Mouse (Mus musculus): ENCODE results near the gene Srcap. TPM values are rescaled to one million over a fixed set of nuclear protein-coding genes. Genes with fewer than 3 reads are reported as not detected.
"Not testable (repeated sequence)": the region's sequence is repeated elsewhere in the genome, so short reads cannot be mapped to it uniquely, and the experiment has no call there.

Srcap gene
- polyA plus RNA-seq, 1 experiment from 2014 or later = 22.8 TPM

DNA sequence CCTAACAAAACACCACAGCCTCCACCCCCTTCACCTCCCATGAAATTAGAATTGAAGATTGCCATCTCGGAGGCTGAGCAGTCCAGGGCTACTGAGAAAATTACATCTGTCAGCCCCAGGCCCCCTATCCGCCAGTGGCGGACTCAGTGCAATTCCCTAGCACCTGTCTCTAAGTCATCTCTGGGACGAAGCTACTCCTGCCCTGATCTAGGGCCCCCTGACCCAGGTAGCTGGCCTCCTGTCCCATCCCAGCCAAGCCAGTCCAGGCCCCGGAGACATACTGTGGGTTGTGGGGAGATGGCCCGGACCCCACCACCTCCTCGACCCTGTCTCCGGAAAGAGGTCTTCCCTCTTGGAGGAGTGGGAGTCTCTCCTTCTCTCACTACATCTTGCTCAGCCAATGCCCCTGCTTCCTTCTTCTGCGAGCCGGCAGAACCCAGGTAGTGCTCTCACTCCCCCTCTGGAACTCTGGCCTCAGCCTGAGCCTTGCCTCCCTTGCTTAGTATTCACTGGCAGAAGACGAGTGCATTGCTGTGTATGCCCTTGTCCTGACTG, 36.5 kb upstream of the Srcap start:
- ATAC-seq (no peak), DNase-seq (ENCODE audit: low read depth, low spot score) (no peak)
- ChIA-PET POLR2A (no interaction called here), CTCF (no interaction called here)
- H3K27me3 ChIP-seq = no peaks in the 10 kb centered on the region
- no peak for TF ChIP-seq CTCF (IDR thresholded peaks at IDR 0.05)
- in situ Hi-C loops (cut with MboI; ENCODE audit: low pct_unique_long_range_greater_than_20kb) = no loop called here

- DNase-seq (ENCODE audit: low read depth, low spot score) = no peak
- no peak for TF ChIP-seq CTCF (IDR thresholded peaks at IDR 0.05)
- ATAC-seq = no peak
- H3K27me3 ChIP-seq = no peaks in the 10 kb centered on the region
- POLR2A ChIA-PET = interaction anchor here (1.3 to 2.7 kb wide), 3 partner anchors 28 to 133 kb away, joined by 3 to 12 read pairs (median 9); partner anchors contain the start of genes Srcap and Zfp689
- in situ Hi-C loops (cut with MboI; ENCODE audit: low pct_unique_long_range_greater_than_20kb) = no loop called here
- CTCF ChIA-PET = no interaction called here
Observed at GRCm38 (mm10) chr7:127476336-127476735, 35.4 kb upstream of the Srcap start.

DNA sequence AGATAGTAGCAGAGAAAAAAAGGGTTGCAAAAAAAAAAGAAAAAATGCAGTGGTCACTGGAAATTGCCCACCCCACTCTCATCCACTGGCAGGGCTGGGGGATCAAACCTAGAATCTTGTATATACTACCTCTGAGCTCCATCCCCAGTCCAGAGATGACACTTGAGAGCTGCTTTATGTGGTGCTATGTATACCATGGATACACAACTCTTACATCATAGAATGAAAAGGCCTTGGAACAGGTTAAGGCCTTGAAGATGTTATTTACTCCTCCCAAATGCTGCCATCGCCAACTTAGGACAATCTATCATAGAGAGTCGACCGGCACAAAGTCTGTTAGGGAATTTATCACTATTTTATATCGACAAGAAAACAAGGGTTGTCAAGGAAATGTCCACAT, 34.9 kb upstream of the Srcap start:
- H3K27me3 ChIP-seq = no peaks in the 10 kb centered on the region
- CTCF ChIA-PET = no interaction called here
- in situ Hi-C loops (cut with MboI; ENCODE audit: low pct_unique_long_range_greater_than_20kb) = no loop called here
- POLR2A ChIA-PET = interaction anchor here (0.7 to 2.7 kb wide), 5 partner anchors 14 to 133 kb away, joined by 3 to 12 read pairs (median 3); partner anchors contain the start of genes Srcap and Zfp689
- no peak for TF ChIP-seq CTCF (IDR thresholded peaks at IDR 0.05)
- DNase-seq (ENCODE audit: low read depth, low spot score) (no peak), ATAC-seq (no peak)

GRCm38 (mm10) chr7:127477687-127478634, 33.8 kb upstream of the Srcap start:
- H3K27me3 ChIP-seq = no peaks in the 10 kb centered on the region
- CTCF ChIA-PET = no interaction called here
- no peak for TF ChIP-seq CTCF (IDR thresholded peaks at IDR 0.05)
- ATAC-seq (peak; percentile 86), DNase-seq (ENCODE audit: low read depth, low spot score) (peak; percentile 99)
- POLR2A ChIA-PET = interaction anchor here (0.6 to 2.7 kb wide), 8 partner anchors 10 to 132 kb away, joined by 3 to 12 read pairs (median 5); partner anchors contain the start of genes Srcap, Zfp689 and Zfp768
- in situ Hi-C loops (cut with MboI; ENCODE audit: low pct_unique_long_range_greater_than_20kb) = no loop called here

DNA sequence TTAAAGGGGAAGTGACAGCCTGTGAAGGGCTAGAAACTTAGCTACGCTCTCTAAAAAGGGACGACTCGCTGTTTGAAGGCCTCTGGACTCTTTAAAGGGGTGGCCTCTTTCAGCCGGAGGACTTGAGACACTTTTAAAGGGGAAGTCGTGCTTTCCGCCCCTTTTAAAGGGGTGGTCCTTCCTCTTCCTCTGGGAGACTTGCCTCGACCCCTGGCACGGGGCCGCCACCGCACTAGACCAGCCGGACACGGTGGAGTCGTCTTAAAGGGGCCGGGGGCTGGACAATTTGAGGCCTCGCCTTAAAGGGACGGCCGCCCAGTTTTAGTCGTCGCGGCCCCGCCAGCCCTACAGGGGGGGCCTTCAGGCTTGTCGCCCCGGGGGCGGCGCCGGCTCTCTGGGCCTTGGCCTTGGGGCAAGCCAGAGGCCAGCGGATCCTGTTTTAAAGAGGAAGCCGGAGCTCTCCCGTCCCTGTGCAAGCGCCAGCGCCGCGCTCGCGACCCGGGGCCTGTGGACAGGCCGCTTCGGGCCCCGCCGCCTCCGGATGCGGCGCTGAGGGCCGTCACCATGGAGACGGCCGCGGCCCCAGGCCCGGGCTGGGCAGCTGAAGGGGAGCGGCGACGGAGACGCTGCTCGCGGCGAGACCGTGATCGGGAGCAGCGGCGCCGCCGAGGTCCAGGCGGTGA, 33.0 kb upstream of the Srcap start, which contains the start of gene Fbrs:
Gene Fbrs, plus strand, starts transcription at position 565 of the 683 bp plus-strand sequence.
- DNase-seq (ENCODE audit: low read depth, low spot score) (peak; percentile 94), ATAC-seq (peak; percentile 51)
- in situ Hi-C loops (cut with MboI; ENCODE audit: low pct_unique_long_range_greater_than_20kb) = no loop called here
- no peak for TF ChIP-seq CTCF (IDR thresholded peaks at IDR 0.05)
- no peaks in the 10 kb centered on the region for H3K27me3 ChIP-seq
- CTCF ChIA-PET = no interaction called here
- POLR2A ChIA-PET = interaction anchor here (0.9 to 2.7 kb wide), 7 partner anchors 7 to 133 kb away, joined by 3 to 12 read pairs (median 4); partner anchors contain the start of genes Srcap and Zfp768

- in situ Hi-C loops (cut with MboI; ENCODE audit: low pct_unique_long_range_greater_than_20kb) = no loop called here
- no peak for ATAC-seq
- ChIA-PET POLR2A (interaction anchor here (0.9 to 1.8 kb wide), 6 partner anchors 8 to 131 kb away, joined by 3 to 9 read pairs (median 5); no protein-coding TSS in a partner anchor), CTCF (interaction anchor here (1.5 kb wide), 1 partner anchor 118 kb away, joined by 3 read pairs; no protein-coding TSS in a partner anchor)
- no peaks in the 10 kb centered on the region for H3K27me3 ChIP-seq
- no peak for TF ChIP-seq CTCF (IDR thresholded peaks at IDR 0.05)
- no peak for DNase-seq (ENCODE audit: low read depth, low spot score)
Observed at GRCm38 (mm10) chr7:127479318-127480225, 32.2 kb upstream of the Srcap start.

DNA sequence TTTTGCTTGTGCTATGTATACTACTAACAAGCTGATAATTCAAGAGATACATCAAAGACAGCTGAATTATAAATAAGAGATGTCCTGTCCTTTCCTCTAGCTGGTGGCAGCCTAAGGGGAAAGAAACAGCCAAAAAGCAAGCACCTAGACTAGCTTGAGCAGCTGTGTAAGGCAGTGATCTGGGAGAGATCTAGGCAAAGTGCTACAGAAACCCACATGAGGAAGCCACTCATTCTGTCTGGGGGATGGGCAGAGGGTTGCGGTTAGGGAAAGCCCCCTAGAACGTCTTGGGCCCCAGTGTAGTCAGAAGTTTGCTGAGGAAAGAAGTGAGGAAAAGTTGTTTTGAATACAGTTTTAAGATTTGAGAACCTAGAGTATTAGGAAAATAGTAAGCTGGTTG, 31.5 kb upstream of the Srcap start:
- in situ Hi-C loops (cut with MboI; ENCODE audit: low pct_unique_long_range_greater_than_20kb) = no loop called here
- no peak for TF ChIP-seq CTCF (IDR thresholded peaks at IDR 0.05)
- no peak for DNase-seq (ENCODE audit: low read depth, low spot score)
- CTCF ChIA-PET = interaction anchor here (1.5 kb wide), 1 partner anchor 119 kb away, joined by 3 read pairs; no protein-coding TSS in a partner anchor
- H3K27me3 ChIP-seq = no peaks in the 10 kb centered on the region
- no peak for ATAC-seq
- POLR2A ChIA-PET = interaction anchor here (1.3 to 1.7 kb wide), 3 partner anchors 9 to 19 kb away, joined by 3 to 9 read pairs (median 6); no protein-coding TSS in a partner anchor

DNA sequence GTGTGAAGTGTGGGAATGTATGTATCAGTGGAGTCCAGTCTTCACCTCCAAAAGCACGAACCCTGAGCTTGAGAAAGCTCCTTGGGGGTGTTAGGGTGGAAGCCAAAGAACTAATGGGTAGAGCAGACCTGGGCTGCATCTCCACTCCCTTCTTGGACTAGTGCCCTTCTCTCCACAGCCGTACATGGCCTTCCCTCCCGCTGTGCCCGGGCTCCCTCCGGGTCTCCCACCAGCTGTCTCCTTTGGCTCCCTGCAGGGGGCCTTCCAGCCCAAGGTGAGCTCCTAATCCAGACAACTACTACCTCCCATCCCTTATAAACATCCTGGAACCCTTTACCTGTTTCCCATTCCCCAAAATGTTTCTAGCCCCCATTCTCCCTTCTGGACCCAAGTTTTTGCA, 26.4 kb upstream of the Srcap start:
- no peak for DNase-seq (ENCODE audit: low read depth, low spot score)
- POLR2A ChIA-PET = no interaction called here
- in situ Hi-C loops (cut with MboI; ENCODE audit: low pct_unique_long_range_greater_than_20kb) = no loop called here
- CTCF ChIA-PET = no interaction called here
- no peak for TF ChIP-seq CTCF (IDR thresholded peaks at IDR 0.05)
- ATAC-seq = no peak
- H3K27me3 ChIP-seq = no peaks in the 10 kb centered on the region

GRCm38 (mm10) chr7:127488364-127488763, 23.4 kb upstream of the Srcap start:
- DNase-seq (ENCODE audit: low read depth, low spot score); H3K27me3 ChIP-seq; ATAC-seq; in situ Hi-C loops (cut with MboI; ENCODE audit: low pct_unique_long_range_greater_than_20kb): not testable (repeated sequence)
- POLR2A ChIA-PET = interaction anchor here (0.7 to 1.1 kb wide), 2 partner anchors 9 to 10 kb away, joined by 6 read pairs; partner anchors contain the start of gene Fbrs
- CTCF ChIA-PET = interaction anchor here (1.2 kb wide), 1 partner anchor 9 kb away, joined by 3 read pairs; no protein-coding TSS in a partner anchor
